Mouse (Mus musculus): ENCODE measurements around the gene Ifngr1. TPM values are rescaled to one million over a fixed set of nuclear protein-coding genes. Genes with fewer than 3 reads are reported as not detected.

Ifngr1 gene
- polyA plus RNA-seq, 1 experiment from 2014 or later, result 21.6 TPM

DNA sequence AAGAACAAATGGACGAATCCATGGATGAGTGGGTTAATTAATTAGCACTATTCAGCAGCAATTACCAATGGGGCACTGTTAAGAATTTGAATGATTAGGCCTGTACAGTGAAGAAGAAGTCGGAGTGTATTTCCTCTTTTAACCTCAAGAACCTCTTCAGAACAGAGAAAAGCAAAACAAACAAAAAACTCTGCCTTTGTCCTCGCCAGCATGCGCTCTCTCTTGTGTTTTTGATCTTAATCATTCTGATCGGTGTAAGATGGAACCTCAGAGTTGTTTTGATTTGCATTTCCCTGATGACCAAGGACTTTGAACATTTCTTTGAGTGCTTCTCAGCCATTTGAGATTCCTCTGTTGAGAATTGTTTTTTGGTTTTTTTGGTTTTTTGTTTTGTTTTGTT is 28.0 kb downstream of the Ifngr1 start:
- Histone ChIP-seq H3K4me1 (no peaks in the 10 kb centered on the region), H3K9me3 (no peaks in the 10 kb centered on the region), H3K27me3 (replicated peaks) (no peaks in the 10 kb centered on the region), H3K27ac (no peak overlapping the region), H3K4me2 (no peak overlapping the region), H3K36me3 (replicated peaks) (no peaks in the 10 kb centered on the region), H3K9ac (no peak overlapping the region), H3K4me3 (no peak overlapping the region)
- 69% methylated on average over 5 of the region's 5 CpGs for WGBS
- no peak for ATAC-seq (replicated peaks)

GRCm38 (mm10) chr10:19621408-19622048 is 29.8 kb downstream of the Ifngr1 start, which contains the start of gene Il22ra2:
Il22ra2 (plus strand) TSS chr10:19621998.
- WGBS, result 86% methylated on average over 2 of the region's 2 CpGs
- ATAC-seq (replicated peaks), result no peak
- H3K4me1 ChIP-seq, result no peaks in the 10 kb centered on the region
- no peak within 1 kb of the TSS for H3K9ac ChIP-seq
- no peak within 1 kb of the TSS for H3K4me3 ChIP-seq
- H3K36me3 ChIP-seq (replicated peaks), result no peaks in the 10 kb centered on the region
- no peak within 1 kb of the TSS for H3K4me2 ChIP-seq
- H3K27ac ChIP-seq, result no peak within 1 kb of the TSS
- H3K27me3 ChIP-seq (replicated peaks), result no peaks in the 10 kb centered on the region
- H3K9me3 ChIP-seq, result no peaks in the 10 kb centered on the region

DNA sequence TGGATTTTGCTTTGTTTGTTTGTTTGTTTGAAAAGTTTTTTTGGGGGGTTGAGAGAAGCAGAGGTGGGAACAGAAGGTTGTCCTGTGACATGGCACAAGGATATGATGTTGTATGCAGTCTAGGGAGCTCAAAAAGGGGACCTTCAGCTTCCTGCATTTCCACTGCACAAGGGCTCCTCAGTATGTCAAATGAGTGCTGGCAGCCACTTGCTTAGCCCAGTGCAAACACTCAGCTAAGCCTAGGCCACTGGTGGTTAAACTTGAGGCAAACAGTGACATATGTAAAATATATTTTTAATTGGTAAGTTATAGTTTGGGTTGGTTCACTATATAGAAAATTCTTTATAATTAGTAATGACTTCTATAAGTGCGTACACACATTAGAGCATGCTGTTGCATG is 32.9 kb downstream of the Ifngr1 start:
- Histone ChIP-seq H3K9me3 (no peaks in the 10 kb centered on the region), H3K27ac (no peak overlapping the region), H3K4me1 (no peaks in the 10 kb centered on the region), H3K4me3 (no peak overlapping the region), H3K36me3 (replicated peaks) (no peaks in the 10 kb centered on the region), H3K27me3 (replicated peaks) (no peaks in the 10 kb centered on the region), H3K4me2 (no peak overlapping the region), H3K9ac (no peak overlapping the region)
- no peak for ATAC-seq (replicated peaks)
- 98% methylated on average over 1 of the region's 1 CpGs for WGBS

- Histone ChIP-seq H3K9me3 (no peaks in the 10 kb centered on the region), H3K4me1 (no peaks in the 10 kb centered on the region), H3K27me3 (replicated peaks) (no peaks in the 10 kb centered on the region), H3K27ac (no peak overlapping the region), H3K4me3 (no peak overlapping the region), H3K9ac (no peak overlapping the region), H3K36me3 (replicated peaks) (no peaks in the 10 kb centered on the region), H3K4me2 (no peak overlapping the region)
- no peak for ATAC-seq (replicated peaks)
- 93% methylated on average over 2 of the region's 2 CpGs for WGBS
These were observed 35.6 kb downstream of the Ifngr1 start for GRCm38 (mm10) chr10:19627342-19627741.

- H3K27me3 ChIP-seq (replicated peaks), result no peaks in the 10 kb centered on the region
- WGBS, result 83% methylated on average over 4 of the region's 4 CpGs
These were observed 36.0 kb downstream of the Ifngr1 start for GRCm38 (mm10) chr10:19627748-19628147.

DNA sequence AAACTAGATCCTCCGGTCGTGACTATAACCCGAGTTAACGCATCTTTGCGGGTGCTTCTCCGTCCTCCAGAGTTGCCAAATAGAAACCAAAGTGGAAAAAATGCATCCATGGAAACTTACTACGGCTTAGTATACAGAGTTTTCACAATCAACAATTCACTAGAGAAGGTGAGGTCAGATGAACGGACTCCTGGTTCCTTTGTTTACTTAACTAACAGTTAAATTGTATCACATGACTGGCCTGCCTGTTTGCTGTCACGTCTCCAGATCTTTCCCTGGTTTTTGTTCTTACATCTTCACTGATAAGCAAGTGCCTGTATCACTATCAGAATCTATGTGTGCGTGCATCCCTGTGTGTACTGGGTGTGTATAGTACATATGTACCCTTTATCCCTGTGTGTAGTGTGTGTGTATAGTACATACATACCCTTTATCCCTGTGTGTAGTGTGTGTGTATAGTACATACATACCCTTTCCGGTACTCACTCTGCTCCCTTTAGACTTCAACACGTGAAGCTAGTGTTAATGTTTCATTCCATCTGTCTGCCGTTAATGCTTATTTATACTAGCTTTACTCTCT is 40.0 kb downstream of the Ifngr1 start:
- Histone ChIP-seq H3K36me3 (replicated peaks) (no peaks in the 10 kb centered on the region), H3K9me3 (no peaks in the 10 kb centered on the region), H3K4me1 (no peaks in the 10 kb centered on the region), H3K4me2 (no peak overlapping the region), H3K9ac (no peak overlapping the region), H3K27me3 (replicated peaks) (no peaks in the 10 kb centered on the region), H3K4me3 (no peak overlapping the region), H3K27ac (no peak overlapping the region)
- no peak for ATAC-seq (replicated peaks)
- WGBS, result 79% methylated on average over 13 of the region's 13 CpGs

More at GRCm38 (mm10) chr10:19627748-19628147, 36.0 kb downstream of the Ifngr1 start:
- Histone ChIP-seq H3K9ac (no peak overlapping the region), H3K9me3 (no peaks in the 10 kb centered on the region), H3K36me3 (replicated peaks) (no peaks in the 10 kb centered on the region), H3K27ac (no peak overlapping the region), H3K4me1 (no peaks in the 10 kb centered on the region), H3K4me3 (no peak overlapping the region), H3K4me2 (no peak overlapping the region)
- no peak for ATAC-seq (replicated peaks)

- H3K4me3 ChIP-seq, result no peak overlapping the region
- H3K36me3 ChIP-seq (replicated peaks), result no peaks in the 10 kb centered on the region
- no peaks in the 10 kb centered on the region for H3K9me3 ChIP-seq
- H3K27me3 ChIP-seq (replicated peaks), result no peaks in the 10 kb centered on the region
- no peaks in the 10 kb centered on the region for H3K4me1 ChIP-seq
- 93% methylated on average over 5 of the region's 5 CpGs for WGBS
- no peak for ATAC-seq (replicated peaks)
- no peak overlapping the region for H3K27ac ChIP-seq
- H3K4me2 ChIP-seq, result no peak overlapping the region
- no peak overlapping the region for H3K9ac ChIP-seq
These were observed 47.1 kb downstream of the Ifngr1 start for GRCm38 (mm10) chr10:19638851-19639250.

- no peak overlapping the region for H3K4me2 ChIP-seq
- H3K36me3 ChIP-seq (replicated peaks), result no peaks in the 10 kb centered on the region
- H3K9me3 ChIP-seq, result no peaks in the 10 kb centered on the region
- no peaks in the 10 kb centered on the region for H3K27me3 ChIP-seq (replicated peaks)
- no peaks in the 10 kb centered on the region for H3K4me1 ChIP-seq
- no peak overlapping the region for H3K4me3 ChIP-seq
- ATAC-seq (replicated peaks), result no peak
- H3K27ac ChIP-seq, result no peak overlapping the region
- no peak overlapping the region for H3K9ac ChIP-seq
- WGBS, result 97% methylated on average over 1 of the region's 1 CpGs
These were observed 47.9 kb downstream of the Ifngr1 start for GRCm38 (mm10) chr10:19639630-19640029.

DNA sequence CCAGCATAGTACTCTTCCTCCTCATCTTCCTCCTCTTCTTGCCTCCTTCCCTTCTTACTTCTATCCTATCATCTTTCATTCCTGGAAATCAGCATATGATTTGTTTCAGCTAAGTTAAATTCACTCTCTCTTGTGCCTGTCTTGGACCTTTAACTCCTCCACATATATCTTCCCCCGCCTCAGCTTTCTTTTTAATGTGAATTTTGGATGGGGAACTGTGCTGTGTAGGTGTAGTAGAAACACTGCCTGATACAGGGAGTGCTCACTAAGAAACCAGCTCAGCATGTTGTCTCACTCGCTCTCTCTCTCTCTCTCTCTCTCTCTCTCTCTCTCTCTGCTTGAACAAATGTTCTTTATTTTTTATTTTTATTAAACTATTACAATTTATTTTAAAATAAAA is 53.4 kb downstream of the Ifngr1 start:
- no peak overlapping the region for H3K4me2 ChIP-seq
- no peaks in the 10 kb centered on the region for H3K27me3 ChIP-seq (replicated peaks)
- H3K27ac ChIP-seq, result no peak overlapping the region
- 96% methylated on average over 2 of the region's 2 CpGs for WGBS
- no peak for ATAC-seq (replicated peaks)
- no peak overlapping the region for H3K9ac ChIP-seq
- no peaks in the 10 kb centered on the region for H3K36me3 ChIP-seq (replicated peaks)
- no peaks in the 10 kb centered on the region for H3K9me3 ChIP-seq
- H3K4me1 ChIP-seq, result no peaks in the 10 kb centered on the region
- no peak overlapping the region for H3K4me3 ChIP-seq

DNA sequence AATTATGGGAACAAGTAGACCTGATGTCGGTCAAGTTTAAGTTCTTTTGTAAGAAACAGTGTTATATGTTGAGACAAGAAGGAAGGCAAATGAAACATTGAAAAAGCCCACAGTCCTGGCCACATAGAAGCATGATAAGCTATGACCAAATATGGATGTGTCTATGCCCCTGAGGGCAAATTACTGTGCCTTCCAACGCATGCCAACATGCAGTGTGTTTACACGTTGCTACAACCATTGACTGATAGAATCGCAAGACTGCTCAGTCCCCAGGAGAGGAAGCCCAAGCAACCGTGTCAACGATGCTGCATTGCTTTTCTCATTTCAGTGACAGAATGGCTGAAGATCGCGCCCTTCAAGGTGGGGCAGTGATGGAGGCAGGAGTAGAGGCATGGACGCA is 65.7 kb downstream of the Ifngr1 start:
- Histone ChIP-seq H3K9me3 (no peaks in the 10 kb centered on the region), H3K4me3 (no peak overlapping the region), H3K4me2 (no peak overlapping the region), H3K4me1 (no peaks in the 10 kb centered on the region), H3K36me3 (replicated peaks) (no peaks in the 10 kb centered on the region), H3K27me3 (replicated peaks) (no peaks in the 10 kb centered on the region), H3K9ac (no peak overlapping the region), H3K27ac (no peak overlapping the region)
- ATAC-seq (replicated peaks), result no peak
- WGBS, result 90% methylated on average over 9 of the region's 9 CpGs

Other genes with a start within 250 kb of the Ifngr1 start
- 1.6 and 2.7 TPM in 2 replicates for gene Olig3, start 235.4 kb upstream of the Ifngr1 start, polyA plus RNA-seq (2015; fragmentation: Nextera tagmentation; extraction: Ambion mirVana)
- not detected in 2 replicates for gene Il22ra2, start 30.0 kb downstream of the Ifngr1 start, polyA plus RNA-seq (2015; fragmentation: Nextera tagmentation; extraction: Ambion mirVana)
- gene Il20ra, start 120.6 kb downstream of the Ifngr1 start, polyA plus RNA-seq (2015; fragmentation: Nextera tagmentation; extraction: Ambion mirVana), result 0.49 and 0.50 TPM in 2 replicates

Data from midbrain, embryonic 15.5 days (tissue).